Mouse (Mus musculus): ENCODE results near the gene Prss57. TPM values are rescaled to one million over a fixed set of nuclear protein-coding genes. Genes with fewer than 3 reads are reported as not detected.

Gene Prss57
- total and polyA plus RNA-seq, 3 experiments, result 0.08 TPM; not detected in 2

DNA sequence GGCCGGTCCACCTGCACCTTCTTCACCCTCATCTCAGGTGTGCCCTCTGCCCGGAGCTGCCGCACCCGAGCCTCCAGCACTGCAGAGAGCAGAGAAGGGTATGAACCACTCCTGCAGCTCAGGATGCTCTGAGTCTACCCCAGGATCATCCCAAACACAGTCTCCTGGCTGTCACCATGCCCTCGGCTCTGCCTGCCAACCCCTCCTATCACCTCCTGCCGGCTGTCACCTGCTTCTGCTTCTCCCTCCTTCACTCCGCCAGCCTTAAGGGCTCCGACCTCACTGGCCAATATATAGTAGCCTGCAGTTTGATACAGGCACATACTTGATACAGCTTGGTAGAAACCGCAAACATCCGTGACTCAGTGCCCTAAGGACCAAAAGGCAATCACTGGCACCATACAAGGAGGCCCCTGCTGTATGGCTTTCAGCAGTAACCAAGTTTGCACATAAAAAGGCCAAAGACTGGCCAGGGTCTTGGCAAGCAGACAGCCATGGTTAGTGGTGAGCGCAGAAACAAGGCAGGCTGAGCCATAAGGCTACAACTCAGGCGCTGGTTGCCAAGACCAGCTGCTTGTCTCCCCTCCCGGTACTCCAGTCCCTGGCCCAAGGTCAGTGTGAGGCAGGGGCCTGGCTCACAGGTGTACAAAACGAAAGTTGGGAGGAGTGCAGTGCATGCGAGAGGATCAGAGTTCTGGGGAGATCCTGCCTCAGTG lies 47.0 kb downstream of the Prss57 start:
- DNase-seq, result no peak
- TF ChIP-seq POLR2A (IDR thresholded peaks at IDR 0.05; ENCODE audit: insufficient read depth, low read depth, low read length) (no peak), CTCF (IDR thresholded peaks at IDR 0.05) (no peak), EP300 (IDR thresholded peaks at IDR 0.05; ENCODE audit: insufficient read depth, low read depth, low read length) (no peak)
- H3K36me3 ChIP-seq (ENCODE audit: control insufficient read depth, insufficient read depth, low read length), result no peaks in the 10 kb centered on the region
- 90% methylated on average over 15 of the region's 15 CpGs for WGBS
- H3K79me2 ChIP-seq (replicated peaks; ENCODE audit: control insufficient read depth, insufficient read depth, low read length), result no peaks in the 10 kb centered on the region
- peaks cover 6% of the 10 kb centered on the region for H3K4me1 ChIP-seq (ENCODE audit: control insufficient read depth, insufficient read depth, low read length)
- no peak overlapping the region for H3K4me3 ChIP-seq
- H3K9ac ChIP-seq (ENCODE audit: low read depth, low read length), result no peak overlapping the region
- H3K27ac ChIP-seq, result no peak overlapping the region
- intact Hi-C loops (cut with DNase I), result no loop called here
- no peaks in the 10 kb centered on the region for H3K27me3 ChIP-seq (ENCODE audit: control insufficient read depth, insufficient read depth, low read length)

GRCm38 (mm10) chr10:79743161-79743560 lies 47.6 kb downstream of the Prss57 start:
- Histone ChIP-seq H3K36me3 (ENCODE audit: control insufficient read depth, insufficient read depth, low read length) (no peaks in the 10 kb centered on the region), H3K4me3 (no peak overlapping the region), H3K27ac (no peak overlapping the region), H3K79me2 (replicated peaks; ENCODE audit: control insufficient read depth, insufficient read depth, low read length) (no peaks in the 10 kb centered on the region), H3K27me3 (ENCODE audit: control insufficient read depth, insufficient read depth, low read length) (no peaks in the 10 kb centered on the region), H3K4me1 (ENCODE audit: control insufficient read depth, insufficient read depth, low read length) (peaks cover 6% of the 10 kb centered on the region), H3K9ac (ENCODE audit: low read depth, low read length) (no peak overlapping the region)
- intact Hi-C loops (cut with DNase I), result no loop called here
- TF ChIP-seq POLR2A (IDR thresholded peaks at IDR 0.05; ENCODE audit: insufficient read depth, low read depth, low read length), result no peak
- no peak for TF ChIP-seq EP300 (IDR thresholded peaks at IDR 0.05; ENCODE audit: insufficient read depth, low read depth, low read length)
- no peak for TF ChIP-seq CTCF (IDR thresholded peaks at IDR 0.05)
- 86% methylated on average over 11 of the region's 11 CpGs for WGBS
- no peak for DNase-seq

DNA sequence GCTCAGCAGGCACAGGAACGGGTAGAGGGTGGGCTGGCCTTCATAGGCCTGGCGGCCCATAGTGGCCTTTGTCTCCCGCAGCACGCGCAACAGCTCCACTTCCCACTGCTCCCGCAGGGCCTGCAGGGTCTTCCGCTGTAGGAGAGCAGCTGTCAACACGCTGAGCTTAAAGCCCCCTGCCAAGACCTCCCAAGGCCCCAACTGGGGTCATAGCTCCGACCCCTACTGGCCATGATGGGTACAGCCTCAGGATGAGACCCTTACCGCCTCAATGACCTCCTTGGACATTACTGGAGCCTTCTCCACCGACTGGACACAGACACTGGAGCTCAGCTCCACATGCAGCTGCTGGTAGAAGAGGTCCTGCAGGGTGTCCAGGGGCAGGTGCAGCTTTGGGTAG lies 49.9 kb downstream of the Prss57 start:
- Histone ChIP-seq H3K27me3 (ENCODE audit: control insufficient read depth, insufficient read depth, low read length) (no peaks in the 10 kb centered on the region), H3K27ac (no peak overlapping the region), H3K4me3 (no peak overlapping the region), H3K4me1 (ENCODE audit: control insufficient read depth, insufficient read depth, low read length) (peaks cover 5% of the 10 kb centered on the region; the same call in 1 of the 2 replicates), H3K9ac (ENCODE audit: low read depth, low read length) (no peak overlapping the region), H3K79me2 (replicated peaks; ENCODE audit: control insufficient read depth, insufficient read depth, low read length) (no peaks in the 10 kb centered on the region), H3K36me3 (ENCODE audit: control insufficient read depth, insufficient read depth, low read length) (no peaks in the 10 kb centered on the region)
- intact Hi-C loops (cut with DNase I), result no loop called here
- no peak for DNase-seq
- TF ChIP-seq EP300 (IDR thresholded peaks at IDR 0.05; ENCODE audit: insufficient read depth, low read depth, low read length) (no peak), CTCF (IDR thresholded peaks at IDR 0.05) (peak; percentile 45)
- 86% methylated on average over 11 of the region's 11 CpGs for WGBS

- Histone ChIP-seq H3K79me2 (replicated peaks; ENCODE audit: control insufficient read depth, insufficient read depth, low read length) (no peaks in the 10 kb centered on the region), H3K4me1 (ENCODE audit: control insufficient read depth, insufficient read depth, low read length) (no peaks in the 10 kb centered on the region), H3K27me3 (ENCODE audit: control insufficient read depth, insufficient read depth, low read length) (no peaks in the 10 kb centered on the region), H3K4me3 (no peak overlapping the region), H3K27ac (no peak overlapping the region), H3K36me3 (ENCODE audit: control insufficient read depth, insufficient read depth, low read length) (no peaks in the 10 kb centered on the region), H3K9ac (ENCODE audit: low read depth, low read length) (no peak overlapping the region)
- no peak for TF ChIP-seq EP300 (IDR thresholded peaks at IDR 0.05; ENCODE audit: insufficient read depth, low read depth, low read length)
- TF ChIP-seq POLR2A (IDR thresholded peaks at IDR 0.05; ENCODE audit: insufficient read depth, low read depth, low read length), result no peak
- no peak for TF ChIP-seq CTCF (IDR thresholded peaks at IDR 0.05)
- intact Hi-C loops (cut with DNase I), result no loop called here
- DNase-seq, result no peak
- 96% methylated on average over 28 of the region's 28 CpGs for WGBS
Measured at GRCm38 (mm10) chr10:79739234-79739633, 51.5 kb downstream of the Prss57 start.

- H3K9ac ChIP-seq (ENCODE audit: low read depth, low read length), result no peak overlapping the region
- H3K27ac ChIP-seq, result no peak overlapping the region
- H3K36me3 ChIP-seq (ENCODE audit: control insufficient read depth, insufficient read depth, low read length), result no peaks in the 10 kb centered on the region
- H3K4me3 ChIP-seq, result no peak overlapping the region
- TF ChIP-seq POLR2A (IDR thresholded peaks at IDR 0.05; ENCODE audit: insufficient read depth, low read depth, low read length) (no peak), EP300 (IDR thresholded peaks at IDR 0.05; ENCODE audit: insufficient read depth, low read depth, low read length) (no peak), CTCF (IDR thresholded peaks at IDR 0.05) (peak; percentile 56)
- H3K27me3 ChIP-seq (ENCODE audit: control insufficient read depth, insufficient read depth, low read length), result no peaks in the 10 kb centered on the region
- H3K4me1 ChIP-seq (ENCODE audit: control insufficient read depth, insufficient read depth, low read length), result no peaks in the 10 kb centered on the region
- no peaks in the 10 kb centered on the region for H3K79me2 ChIP-seq (replicated peaks; ENCODE audit: control insufficient read depth, insufficient read depth, low read length)
- intact Hi-C loops (cut with DNase I), result no loop called here
- WGBS, result 96% methylated on average over 10 of the region's 10 CpGs
- DNase-seq, result no peak
Measured at GRCm38 (mm10) chr10:79738259-79738658, 52.5 kb downstream of the Prss57 start.

DNA sequence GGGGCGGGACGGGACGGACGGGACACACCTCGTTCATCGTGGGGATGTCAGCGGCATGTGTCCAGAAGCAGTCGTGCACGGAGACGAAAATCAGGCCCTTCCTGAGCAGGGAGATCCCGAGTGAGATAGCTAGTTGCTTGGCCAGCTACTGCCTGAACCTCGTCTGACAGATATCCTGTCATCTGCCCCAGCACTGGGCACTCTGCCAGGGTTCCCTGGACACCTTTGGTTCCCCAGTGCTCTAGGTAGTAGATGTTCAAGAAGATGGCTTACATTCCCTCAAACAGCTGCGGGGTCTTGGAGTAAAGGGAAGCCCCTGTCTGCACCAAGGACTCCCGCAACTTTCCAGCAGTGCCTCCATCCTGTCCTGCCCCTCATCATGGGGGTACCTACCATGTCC lies 54.1 kb downstream of the Prss57 start:
- no peaks in the 10 kb centered on the region for H3K4me1 ChIP-seq (ENCODE audit: control insufficient read depth, insufficient read depth, low read length)
- no peak for TF ChIP-seq POLR2A (IDR thresholded peaks at IDR 0.05; ENCODE audit: insufficient read depth, low read depth, low read length)
- no peak for TF ChIP-seq CTCF (IDR thresholded peaks at IDR 0.05)
- TF ChIP-seq EP300 (IDR thresholded peaks at IDR 0.05; ENCODE audit: insufficient read depth, low read depth, low read length), result no peak
- 58% methylated on average over 14 of the region's 14 CpGs for WGBS
- no peak for DNase-seq
- no peaks in the 10 kb centered on the region for H3K27me3 ChIP-seq (ENCODE audit: control insufficient read depth, insufficient read depth, low read length)
- H3K4me3 ChIP-seq, result no peak overlapping the region
- no peaks in the 10 kb centered on the region for H3K79me2 ChIP-seq (replicated peaks; ENCODE audit: control insufficient read depth, insufficient read depth, low read length)
- no peaks in the 10 kb centered on the region for H3K36me3 ChIP-seq (ENCODE audit: control insufficient read depth, insufficient read depth, low read length)
- intact Hi-C loops (cut with DNase I), result no loop called here
- H3K27ac ChIP-seq, result no peak overlapping the region
- H3K9ac ChIP-seq (ENCODE audit: low read depth, low read length), result no peak overlapping the region
